Mouse (Mus musculus) kidney, adult 2 months (tissue): Measurements from ENCODE around the gene Abl2.

Experiments used
- CTCF ChIP-seq: fragments of 200-500 bp; conservative IDR thresholded peaks from 2 replicates; pipeline ENCODE4 v1.5.1; 2011; ENCODE audit warnings: low read depth, mild to moderate bottlenecking, control low read depth, low read length, moderate library complexity, mixed read lengths; ENCODE audit not compliant: insufficient read depth, insufficient read length
- POLR2A ChIP-seq: fragments of 200-500 bp; IDR thresholded peaks from one replicate; pipeline ENCODE4 v1.6.1; 2011; ENCODE audit warnings: low read depth, low read length, control low read depth

- no peak for TF ChIP-seq CTCF
- TF ChIP-seq POLR2A: no peak
Observed at GRCm38 (mm10) chr1:156590357-156590756, 31.8 kb downstream of the Abl2 start.
